Mouse (Mus musculus) liver, adult (tissue): ENCODE results near the gene Ap2b1.

ENCODE experiments used
- GATA4 ChIP-seq: IDR thresholded peaks from 2 replicates; pipeline ENCODE4 v1.6.1; 2014; ENCODE audit warnings: mild to moderate bottlenecking, low read length; ENCODE audit not compliant: insufficient replicate concordance

Ap2b1 gene

GRCm38 (mm10) chr11:83291375-83292250, 7.2 kb upstream of the Ap2b1 start:
- TF ChIP-seq GATA4: peak; percentile 34; the same call in 1 of the 2 replicates

DNA sequence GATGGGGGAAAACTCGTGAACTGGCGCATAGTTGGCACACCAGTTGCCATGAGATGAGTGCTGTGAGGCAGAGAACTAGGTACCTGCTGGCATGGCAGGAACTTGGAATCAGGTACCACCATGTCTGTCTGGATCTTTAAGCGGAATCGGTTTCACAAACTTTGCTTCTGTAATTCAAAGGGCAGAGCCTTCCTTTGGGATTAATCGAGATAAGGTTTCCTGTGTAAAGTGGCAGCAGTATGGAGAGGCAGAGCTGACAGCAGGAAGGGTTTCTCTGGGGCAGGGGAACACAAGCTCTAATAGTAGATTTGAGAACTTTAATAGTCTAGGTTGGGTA, 6.6 kb upstream of the Ap2b1 start:
- no peak for TF ChIP-seq GATA4

DNA sequence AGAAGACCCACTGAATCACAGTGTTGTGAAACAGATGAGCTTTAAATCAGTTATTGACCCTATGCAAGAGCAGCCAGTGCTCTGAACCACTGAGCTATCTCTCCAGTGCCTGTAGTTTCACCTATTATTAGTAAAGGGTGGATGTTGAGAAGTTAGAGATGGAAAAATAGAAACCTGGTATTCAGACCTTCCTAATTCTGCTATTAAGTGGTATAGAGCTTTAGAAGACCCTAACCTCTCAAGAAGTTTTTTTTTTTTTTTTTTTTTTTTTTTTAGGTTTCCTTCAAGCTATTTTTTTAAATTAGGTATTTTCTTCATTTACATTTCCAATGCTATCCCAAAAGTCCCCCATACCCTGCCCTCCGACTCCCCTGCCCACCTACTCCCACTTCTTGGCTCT, 5.6 kb upstream of the Ap2b1 start:
- TF ChIP-seq GATA4: no peak

GRCm38 (mm10) chr11:83294133-83294532, 4.7 kb upstream of the Ap2b1 start:
- TF ChIP-seq GATA4: no peak

DNA sequence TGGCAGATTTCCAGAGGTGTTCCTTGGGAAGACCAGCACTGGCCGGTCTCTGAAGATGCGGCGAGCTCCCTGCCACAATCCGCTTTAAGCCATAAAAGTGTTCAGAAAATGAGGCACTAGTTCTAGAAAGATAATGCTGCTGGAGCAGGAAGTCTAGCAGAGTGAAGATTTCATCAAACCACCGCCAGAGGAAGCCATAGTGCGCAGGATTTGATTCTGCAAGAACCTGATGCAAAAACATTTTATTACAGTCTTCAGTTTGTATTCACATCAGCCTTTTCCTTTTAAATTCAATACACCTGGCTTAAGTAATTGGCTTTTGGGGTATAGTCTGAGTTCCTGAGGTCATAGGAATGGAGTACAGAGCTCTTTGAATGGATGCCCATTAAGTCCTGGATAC, 1.0 kb upstream of the Ap2b1 start:
- TF ChIP-seq GATA4: no peak

DNA sequence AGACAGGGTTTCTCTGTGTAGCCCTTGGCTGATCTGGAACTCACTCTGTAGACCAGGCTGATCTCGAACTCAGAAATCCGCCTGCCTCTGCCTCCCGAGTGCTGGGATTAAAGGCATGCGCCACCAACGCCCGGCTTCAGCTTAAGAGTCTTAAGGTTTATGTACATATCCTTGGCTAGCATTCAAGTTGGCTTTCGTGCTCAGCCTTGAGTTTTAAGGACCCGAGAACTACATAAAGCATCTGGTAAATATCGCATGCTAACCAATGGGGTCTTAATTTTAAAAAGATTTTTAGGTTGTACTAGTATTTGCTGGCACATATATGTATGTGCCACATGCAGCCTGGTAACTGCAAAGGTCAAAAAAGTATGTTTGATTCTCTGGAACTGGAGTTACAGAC, 900 bp downstream of the Ap2b1 start:
- no peak for TF ChIP-seq GATA4

GRCm38 (mm10) chr11:83301431-83301831, 2.6 kb downstream of the Ap2b1 start:
- TF ChIP-seq GATA4: no peak

DNA sequence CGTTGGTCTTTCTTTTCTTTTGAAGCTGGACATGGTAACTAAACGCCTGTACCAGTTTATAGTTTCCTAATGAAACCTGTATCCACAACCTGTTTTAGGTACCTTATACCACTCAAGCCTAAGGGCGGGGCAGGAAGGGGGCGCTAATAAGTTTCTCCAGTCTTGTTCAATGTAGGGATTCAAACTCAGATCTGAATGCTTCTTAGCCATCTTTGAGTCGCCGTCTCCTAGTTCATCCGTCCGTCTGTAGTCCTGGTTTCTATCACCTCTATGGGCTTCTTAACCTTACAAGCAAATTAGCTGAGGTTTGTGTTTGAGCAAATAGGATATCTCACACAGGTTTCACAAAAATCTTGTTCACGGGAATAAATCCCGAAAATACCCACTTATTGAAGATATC, 3.3 kb downstream of the Ap2b1 start:
- TF ChIP-seq GATA4: no peak

DNA sequence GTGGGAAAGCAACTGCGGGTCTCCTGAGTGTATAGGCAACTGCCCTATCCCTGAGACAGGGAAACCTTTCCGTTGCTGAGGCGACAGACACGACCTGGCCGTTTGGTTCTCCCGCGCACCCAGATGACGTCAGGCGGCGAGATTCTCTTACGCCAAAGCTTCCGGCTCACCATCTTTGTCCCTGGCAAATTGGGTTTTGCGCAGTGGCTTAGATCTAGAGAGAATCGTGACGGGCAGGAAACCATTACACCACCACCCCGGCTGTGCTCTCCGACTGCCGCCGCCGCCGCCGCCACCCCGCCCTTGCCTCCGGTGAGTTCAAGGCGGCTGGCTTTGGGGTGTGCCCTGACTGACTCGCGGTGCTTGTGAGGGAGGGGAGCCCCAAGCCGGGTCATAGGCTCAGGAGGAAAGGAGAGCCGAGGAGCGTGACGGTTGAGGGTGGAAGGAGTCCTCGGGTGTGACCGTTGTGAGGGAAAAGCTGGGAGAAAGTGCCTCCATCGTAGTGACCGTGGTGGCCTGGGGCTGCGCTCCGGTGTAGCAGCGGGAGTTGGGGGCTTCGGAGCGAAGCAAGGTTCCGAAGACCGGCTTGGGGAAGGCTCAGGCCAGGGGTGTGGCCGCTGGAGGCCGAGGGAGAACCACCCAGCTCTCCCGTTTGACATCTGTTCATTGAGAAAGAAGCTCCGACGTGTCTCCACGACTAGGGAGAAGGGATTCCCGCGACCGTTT, 3.9 kb downstream of the Ap2b1 start, which contains the start of gene Pex12:
Gene Pex12 (minus strand): TSS at position 61 of the 726 bp plus-strand sequence.
- TF ChIP-seq GATA4: peak; percentile 18; the same call in 1 of the 2 replicates

- TF ChIP-seq GATA4: no peak
Measured at GRCm38 (mm10) chr11:83303751-83304150, 4.9 kb downstream of the Ap2b1 start.

DNA sequence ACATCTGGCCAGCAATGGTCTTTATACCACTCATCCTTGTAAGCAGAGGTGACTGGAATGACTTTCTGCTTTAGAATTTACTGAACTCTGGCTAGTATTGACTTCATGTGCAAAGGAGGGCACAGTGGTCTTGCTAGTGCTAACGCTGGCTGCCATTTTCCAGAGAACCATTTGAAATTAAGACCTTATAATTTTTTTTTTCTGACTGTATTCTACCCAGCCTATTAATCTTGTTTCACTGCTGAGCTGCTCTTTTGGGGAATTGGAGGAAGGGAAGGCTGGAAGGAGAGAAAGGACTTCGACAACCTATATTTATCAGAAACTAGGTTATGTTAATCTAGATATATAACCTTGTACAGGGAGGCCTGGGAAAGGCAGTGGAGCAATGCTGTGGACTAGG, 5.7 kb downstream of the Ap2b1 start:
- no peak for TF ChIP-seq GATA4

DNA sequence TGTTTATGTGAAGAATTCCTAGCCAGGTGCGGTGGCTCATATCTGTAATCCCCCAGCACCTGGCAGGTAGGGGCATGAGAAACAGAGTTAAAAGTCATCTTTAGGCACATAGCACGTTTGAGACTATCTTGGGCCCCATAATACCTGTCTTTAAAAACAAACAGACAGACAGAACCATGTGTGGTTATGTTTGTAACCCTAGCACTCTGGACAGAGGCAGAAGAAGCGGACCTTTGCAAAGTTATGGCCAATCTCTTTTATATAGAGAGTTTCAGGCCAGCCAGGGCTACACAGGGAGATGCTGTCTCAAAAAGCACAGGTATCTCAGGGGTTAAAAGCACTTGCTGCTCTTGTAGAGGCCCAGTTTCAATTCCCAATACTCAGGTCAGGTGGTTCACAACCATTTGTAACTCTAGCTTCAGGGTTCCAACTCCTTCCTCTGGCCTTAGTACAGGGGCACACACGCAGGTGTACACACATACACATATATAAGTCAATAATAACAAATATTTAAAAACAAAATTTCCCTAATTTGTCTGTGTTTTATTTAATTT, 8.0 kb downstream of the Ap2b1 start:
- no peak for TF ChIP-seq GATA4

DNA sequence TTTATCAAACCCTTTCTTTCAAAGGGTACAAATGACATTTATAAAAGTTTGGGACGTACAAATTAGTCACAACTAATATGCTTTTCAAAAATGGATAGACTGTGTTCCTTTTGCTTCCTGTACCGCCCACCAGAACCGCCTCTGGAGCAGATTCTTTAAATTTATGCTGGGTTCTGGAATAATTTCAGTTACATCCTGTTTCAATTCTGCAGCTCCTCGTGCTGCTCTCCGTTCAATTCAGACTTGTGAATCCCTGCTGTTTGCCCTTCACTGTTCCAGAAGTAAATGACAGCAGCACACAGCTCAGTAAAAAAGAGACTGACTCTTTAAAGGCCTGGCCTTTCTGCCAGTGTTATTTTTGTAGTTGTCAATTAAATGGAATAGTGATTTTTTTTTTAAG, 13.6 kb downstream of the Ap2b1 start:
- TF ChIP-seq GATA4: no peak

- TF ChIP-seq GATA4: no peak
Measured at GRCm38 (mm10) chr11:83319048-83319447, 20.2 kb downstream of the Ap2b1 start.

- TF ChIP-seq GATA4: no peak
Measured at GRCm38 (mm10) chr11:83327427-83327826, 28.6 kb downstream of the Ap2b1 start.

GRCm38 (mm10) chr11:83335826-83336225, 37.0 kb downstream of the Ap2b1 start:
- no peak for TF ChIP-seq GATA4

DNA sequence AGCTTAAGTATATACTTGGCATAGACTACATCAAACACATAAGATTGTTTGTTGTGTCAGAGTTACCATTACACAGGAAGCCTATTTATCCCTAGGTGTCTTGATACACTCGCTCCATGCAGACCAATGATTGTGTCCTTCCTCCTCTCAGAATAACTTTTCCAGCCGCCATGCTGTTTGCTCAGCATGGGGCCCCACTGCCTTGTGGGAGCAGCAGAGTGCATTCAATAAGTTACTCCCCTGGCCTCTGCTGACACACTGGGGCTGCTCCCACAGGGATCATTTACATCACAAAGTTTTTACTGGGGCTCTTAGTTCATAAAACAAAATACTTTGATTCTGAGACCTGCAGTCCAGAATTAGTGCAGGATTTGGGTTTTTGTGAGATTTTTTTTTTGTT, 40.9 kb downstream of the Ap2b1 start:
- no peak for TF ChIP-seq GATA4
